Mouse (Mus musculus) cortical plate, adult 2 months (tissue): ENCODE measurements around the gene Nkiras2.

Experiments
- CTCF ChIP-seq: fragments of 200-500 bp; IDR thresholded peaks from 2 replicates; pipeline ENCODE4 v1.5.1; 2011; ENCODE audit warnings: mild to moderate bottlenecking, control low read depth, low read length; ENCODE audit not compliant: insufficient read depth; ENCODE audit errors: extremely low read depth
- POLR2A ChIP-seq: fragments of 200-500 bp; IDR thresholded peaks from 2 replicates; pipeline ENCODE4 v1.6.1; 2011; ENCODE audit warnings: mild to moderate bottlenecking, low read length, control low read depth; ENCODE audit not compliant: insufficient read depth; ENCODE audit errors: extremely low read depth

GRCm38 (mm10) chr11:100671956-100672355 is 52.9 kb downstream of the Nkiras2 start:
- no peak for TF ChIP-seq CTCF
- no peak for TF ChIP-seq POLR2A
